Mouse (Mus musculus): ENCODE measurements around the gene Ada. TPM values are rescaled to one million over a fixed set of nuclear protein-coding genes. Genes with fewer than 3 reads are reported as not detected.

Ada gene
- polyA plus RNA-seq, 1 experiment from 2014 or later, result 2.7 TPM

GRCm38 (mm10) chr2:163783368-163783767 is 33.3 kb upstream of the Ada start:
- Histone ChIP-seq H3K9me3 (ENCODE audit: low read length) (no peaks in the 10 kb centered on the region), H3K4me2 (ENCODE audit: low read depth, low read length) (no peak overlapping the region), H3K36me3 (replicated peaks; ENCODE audit: insufficient read depth, low read length) (no peaks in the 10 kb centered on the region), H3K27me3 (ENCODE audit: insufficient read depth, low read length) (no peaks in the 10 kb centered on the region), H3K27ac (ENCODE audit: low read depth) (no peak overlapping the region), H3K4me1 (ENCODE audit: insufficient read depth) (no peaks in the 10 kb centered on the region), H3K4me3 (ENCODE audit: low read depth, low read length) (no peak overlapping the region), H3K9ac (replicated peaks) (no peak overlapping the region)
- no peak for ATAC-seq
- WGBS (ENCODE audit: insufficient replicate concordance), result 75% methylated on average over 6 of the region's 6 CpGs
- no peak for TF ChIP-seq CTCF (IDR thresholded peaks at IDR 0.05; ENCODE audit: low read depth)
- TF ChIP-seq EP300 (IDR thresholded peaks at IDR 0.05; ENCODE audit: low read depth), result no peak
- no peak for DNase-seq

- Histone ChIP-seq H3K27ac (ENCODE audit: low read depth) (no peak overlapping the region), H3K27me3 (ENCODE audit: insufficient read depth, low read length) (no peaks in the 10 kb centered on the region), H3K9ac (replicated peaks) (no peak overlapping the region), H3K4me2 (ENCODE audit: low read depth, low read length) (no peak overlapping the region), H3K36me3 (replicated peaks; ENCODE audit: insufficient read depth, low read length) (no peaks in the 10 kb centered on the region), H3K4me1 (ENCODE audit: insufficient read depth) (no peaks in the 10 kb centered on the region), H3K9me3 (ENCODE audit: low read length) (no peaks in the 10 kb centered on the region), H3K4me3 (ENCODE audit: low read depth, low read length) (no peak overlapping the region)
- WGBS (ENCODE audit: insufficient replicate concordance), result 70% methylated on average over 4 of the region's 4 CpGs
- TF ChIP-seq EP300 (IDR thresholded peaks at IDR 0.05; ENCODE audit: low read depth), result no peak
- TF ChIP-seq CTCF (IDR thresholded peaks at IDR 0.05; ENCODE audit: low read depth), result no peak
- ATAC-seq (no peak), DNase-seq (no peak)
These were observed 28.9 kb upstream of the Ada start for GRCm38 (mm10) chr2:163778896-163779295.

- H3K27me3 ChIP-seq (ENCODE audit: insufficient read depth, low read length), result no peaks in the 10 kb centered on the region
- no peak overlapping the region for H3K4me2 ChIP-seq (ENCODE audit: low read depth, low read length)
- no peaks in the 10 kb centered on the region for H3K9me3 ChIP-seq (ENCODE audit: low read length)
- ATAC-seq, result no peak
- no peaks in the 10 kb centered on the region for H3K36me3 ChIP-seq (replicated peaks; ENCODE audit: insufficient read depth, low read length)
- TF ChIP-seq CTCF (IDR thresholded peaks at IDR 0.05; ENCODE audit: low read depth) (no peak), EP300 (IDR thresholded peaks at IDR 0.05; ENCODE audit: low read depth) (no peak)
- DNase-seq, result no peak
- H3K4me1 ChIP-seq (ENCODE audit: insufficient read depth), result no peaks in the 10 kb centered on the region
- no peak overlapping the region for H3K4me3 ChIP-seq (ENCODE audit: low read depth, low read length)
- 20% methylated on average over 2 of the region's 2 CpGs for WGBS (ENCODE audit: insufficient replicate concordance)
- no peak overlapping the region for H3K27ac ChIP-seq (ENCODE audit: low read depth)
- H3K9ac ChIP-seq (replicated peaks), result no peak overlapping the region
These were observed 27.0 kb upstream of the Ada start for GRCm38 (mm10) chr2:163777061-163777460.

GRCm38 (mm10) chr2:163776661-163777060 is 26.6 kb upstream of the Ada start:
- no peak overlapping the region for H3K9ac ChIP-seq (replicated peaks)
- H3K9me3 ChIP-seq (ENCODE audit: low read length), result no peaks in the 10 kb centered on the region
- ATAC-seq (no peak), DNase-seq (no peak)
- H3K4me1 ChIP-seq (ENCODE audit: insufficient read depth), result no peaks in the 10 kb centered on the region
- H3K4me2 ChIP-seq (ENCODE audit: low read depth, low read length), result no peak overlapping the region
- H3K36me3 ChIP-seq (replicated peaks; ENCODE audit: insufficient read depth, low read length), result no peaks in the 10 kb centered on the region
- H3K27me3 ChIP-seq (ENCODE audit: insufficient read depth, low read length), result no peaks in the 10 kb centered on the region
- WGBS (ENCODE audit: insufficient replicate concordance), result 28% methylated on average over 13 of the region's 13 CpGs
- H3K4me3 ChIP-seq (ENCODE audit: low read depth, low read length), result no peak overlapping the region
- TF ChIP-seq CTCF (IDR thresholded peaks at IDR 0.05; ENCODE audit: low read depth) (no peak), EP300 (IDR thresholded peaks at IDR 0.05; ENCODE audit: low read depth) (no peak)
- H3K27ac ChIP-seq (ENCODE audit: low read depth), result no peak overlapping the region

- no peak for TF ChIP-seq EP300 (IDR thresholded peaks at IDR 0.05; ENCODE audit: low read depth)
- TF ChIP-seq CTCF (IDR thresholded peaks at IDR 0.05; ENCODE audit: low read depth), result no peak
- Histone ChIP-seq H3K4me3 (ENCODE audit: low read depth, low read length) (no peak overlapping the region), H3K9me3 (ENCODE audit: low read length) (no peaks in the 10 kb centered on the region), H3K27me3 (ENCODE audit: insufficient read depth, low read length) (no peaks in the 10 kb centered on the region), H3K9ac (replicated peaks) (no peak overlapping the region), H3K4me1 (ENCODE audit: insufficient read depth) (no peaks in the 10 kb centered on the region), H3K27ac (ENCODE audit: low read depth) (no peak overlapping the region), H3K36me3 (replicated peaks; ENCODE audit: insufficient read depth, low read length) (no peaks in the 10 kb centered on the region), H3K4me2 (ENCODE audit: low read depth, low read length) (no peak overlapping the region)
- WGBS (ENCODE audit: insufficient replicate concordance), result 71% methylated on average over 8 of the region's 8 CpGs
- ATAC-seq (no peak), DNase-seq (no peak)
These were observed 20.7 kb upstream of the Ada start for GRCm38 (mm10) chr2:163770731-163771130.

- Histone ChIP-seq H3K4me1 (ENCODE audit: insufficient read depth) (no peaks in the 10 kb centered on the region), H3K27me3 (ENCODE audit: insufficient read depth, low read length) (no peaks in the 10 kb centered on the region), H3K4me2 (ENCODE audit: low read depth, low read length) (no peak overlapping the region), H3K9me3 (ENCODE audit: low read length) (no peaks in the 10 kb centered on the region), H3K9ac (replicated peaks) (no peak overlapping the region), H3K36me3 (replicated peaks; ENCODE audit: insufficient read depth, low read length) (no peaks in the 10 kb centered on the region), H3K4me3 (ENCODE audit: low read depth, low read length) (no peak overlapping the region), H3K27ac (ENCODE audit: low read depth) (no peak overlapping the region)
- WGBS (ENCODE audit: insufficient replicate concordance), result 58% methylated on average over 1 of the region's 1 CpGs
- ATAC-seq (no peak), DNase-seq (no peak)
- TF ChIP-seq CTCF (IDR thresholded peaks at IDR 0.05; ENCODE audit: low read depth), result no peak
- TF ChIP-seq EP300 (IDR thresholded peaks at IDR 0.05; ENCODE audit: low read depth), result no peak
These were observed 16.9 kb upstream of the Ada start for GRCm38 (mm10) chr2:163766890-163767289.

- no peaks in the 10 kb centered on the region for H3K27me3 ChIP-seq (ENCODE audit: insufficient read depth, low read length)
- no peak for ATAC-seq
- DNase-seq, result no peak
- TF ChIP-seq EP300 (IDR thresholded peaks at IDR 0.05; ENCODE audit: low read depth), result no peak
- H3K9me3 ChIP-seq (ENCODE audit: low read length), result no peaks in the 10 kb centered on the region
- no peak overlapping the region for H3K4me3 ChIP-seq (ENCODE audit: low read depth, low read length)
- no peak overlapping the region for H3K27ac ChIP-seq (ENCODE audit: low read depth)
- H3K9ac ChIP-seq (replicated peaks), result no peak overlapping the region
- H3K4me2 ChIP-seq (ENCODE audit: low read depth, low read length), result no peak overlapping the region
- no peaks in the 10 kb centered on the region for H3K4me1 ChIP-seq (ENCODE audit: insufficient read depth)
- no peaks in the 10 kb centered on the region for H3K36me3 ChIP-seq (replicated peaks; ENCODE audit: insufficient read depth, low read length)
These were observed 16.2 kb upstream of the Ada start for GRCm38 (mm10) chr2:163766261-163766660.
